Mouse (Mus musculus): ENCODE data around the gene Pbx1.
A peak's percentile ranks its signal among the peaks of the same experiment; 100 is the strongest.

Gene Pbx1

DNA sequence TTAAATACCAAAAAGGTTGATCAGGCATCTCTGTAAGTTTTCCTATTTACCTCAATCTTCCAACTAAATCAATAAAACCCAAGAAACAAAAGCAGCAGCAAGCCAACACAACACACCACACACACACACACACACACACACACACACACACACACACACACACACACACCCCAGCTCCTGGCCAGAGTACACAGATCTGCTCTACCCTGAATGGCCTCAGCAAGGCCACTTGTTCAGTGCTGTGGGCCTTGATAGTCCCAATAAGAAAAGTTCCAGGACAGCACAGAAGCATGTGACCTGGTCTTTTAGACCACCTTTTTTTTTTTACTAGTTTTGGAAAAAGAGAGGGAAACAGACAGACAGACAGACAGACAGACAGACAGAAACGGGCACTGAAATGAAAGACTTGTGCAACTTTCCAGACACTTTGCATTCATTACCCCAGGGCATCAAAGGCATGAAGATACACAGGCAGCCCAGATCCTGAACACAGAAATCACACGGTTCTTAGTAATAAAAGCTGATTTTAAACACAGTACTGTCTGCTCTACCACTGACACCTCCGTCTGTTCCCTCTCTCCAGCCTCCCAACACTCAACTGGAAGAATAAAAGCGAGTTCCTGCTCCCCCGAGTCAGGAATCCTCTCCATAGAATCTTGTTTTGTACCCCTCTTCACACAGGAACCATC is 6.9 kb downstream of the Pbx1 start:
- no peak for DNase-seq (ENCODE audit: low spot score)

DNA sequence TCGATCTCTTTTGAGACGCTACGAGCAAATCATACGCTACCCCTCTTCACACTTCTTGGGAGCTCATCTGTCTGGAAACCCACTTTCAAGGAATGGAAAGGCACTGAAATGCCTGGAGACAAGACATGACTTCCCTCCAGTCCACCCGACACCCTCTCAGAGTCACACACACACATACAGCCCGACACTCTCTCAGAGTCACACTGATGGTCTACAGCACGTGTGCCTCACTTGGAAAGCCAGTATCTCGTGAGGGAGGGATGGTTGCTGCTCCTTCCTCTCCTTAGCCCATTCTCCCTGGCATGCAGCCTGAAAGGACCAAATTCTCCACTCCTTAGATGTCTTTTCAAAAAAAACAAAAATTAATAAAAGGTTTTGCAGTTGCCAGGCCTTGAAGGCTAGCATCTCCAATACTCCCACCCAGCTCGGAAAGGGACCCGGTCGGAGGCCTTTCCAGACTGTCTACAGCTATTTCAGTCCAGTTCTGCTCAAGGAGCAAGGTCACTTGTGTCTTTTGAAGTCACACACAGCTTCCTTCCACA is 8.6 kb downstream of the Pbx1 start:
- DNase-seq (ENCODE audit: low spot score): no peak

DNA sequence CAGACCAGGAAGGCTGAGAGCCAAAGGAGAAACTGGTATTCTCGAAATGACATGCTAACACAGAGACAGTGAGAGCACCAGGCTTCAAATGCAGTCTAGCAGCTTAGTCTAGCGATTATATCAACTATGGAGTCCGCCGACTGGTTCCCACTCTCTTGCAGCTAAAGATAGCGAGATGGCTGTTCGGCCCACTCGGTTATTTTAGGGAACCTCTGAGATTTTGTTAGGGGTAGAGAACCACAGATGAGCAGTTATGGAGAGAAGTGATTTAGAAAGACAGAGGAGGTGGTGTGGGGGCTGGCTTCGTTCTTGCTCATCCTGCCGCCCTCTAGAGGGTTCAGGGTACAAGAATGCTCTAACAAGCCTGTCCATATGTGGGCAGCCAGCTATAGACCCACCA is 13.2 kb downstream of the Pbx1 start:
- DNase-seq (ENCODE audit: low spot score): peak; percentile 68

DNA sequence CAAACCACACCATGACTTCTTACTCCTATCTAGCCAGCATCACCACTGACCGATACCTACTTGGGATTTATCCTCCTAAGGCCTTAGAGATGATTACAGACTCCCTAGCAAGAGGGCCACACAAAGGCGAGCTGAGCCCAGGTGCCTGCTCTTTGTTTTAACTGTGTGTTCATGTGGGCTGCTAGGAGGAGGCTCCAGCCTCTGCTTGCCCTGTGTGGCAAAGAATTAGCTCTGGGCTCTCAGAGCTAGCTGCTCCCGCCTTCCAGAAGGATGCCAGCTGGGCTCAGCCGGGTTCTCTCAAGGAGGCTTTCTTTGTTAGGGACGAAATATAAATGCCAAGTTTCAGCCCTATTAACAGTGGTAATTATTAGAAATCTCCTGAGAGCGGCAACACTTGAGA is 14.4 kb downstream of the Pbx1 start:
- no peak for DNase-seq (ENCODE audit: low spot score)

DNA sequence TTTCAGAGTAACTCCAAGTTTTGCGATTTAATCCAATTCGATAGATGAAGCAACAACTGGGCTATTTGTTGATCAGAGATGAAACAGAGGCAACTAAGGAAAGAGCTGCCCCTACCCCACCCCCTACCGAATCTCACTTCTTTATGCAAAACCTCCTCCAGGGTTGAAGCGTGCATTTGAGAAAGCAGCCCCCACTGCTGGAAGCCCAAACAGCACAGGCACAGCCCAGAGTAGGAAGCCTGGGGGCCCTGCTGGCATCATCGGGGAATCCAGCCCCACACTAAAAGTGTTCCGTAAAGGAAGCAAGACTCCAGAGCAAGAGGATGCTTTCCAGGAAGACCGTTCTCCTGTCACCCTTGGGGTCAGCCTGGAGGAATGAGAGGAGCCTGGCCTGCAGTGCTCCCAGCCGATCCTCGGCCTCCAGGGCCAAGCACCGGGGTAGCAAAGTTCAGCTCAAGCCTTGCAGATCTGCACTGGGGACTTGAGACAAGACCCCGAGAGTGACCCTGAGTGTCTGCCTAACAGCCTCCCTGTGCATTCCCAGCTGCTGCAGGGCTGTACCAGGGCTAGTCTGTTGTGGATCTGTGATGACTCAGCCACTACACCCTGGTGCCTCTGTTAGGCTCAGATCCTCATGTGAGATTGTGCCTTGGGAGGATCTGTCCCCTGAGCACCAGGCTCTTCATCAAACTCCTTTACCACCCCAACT is 15.2 kb downstream of the Pbx1 start:
- DNase-seq (ENCODE audit: low spot score): no peak

DNA sequence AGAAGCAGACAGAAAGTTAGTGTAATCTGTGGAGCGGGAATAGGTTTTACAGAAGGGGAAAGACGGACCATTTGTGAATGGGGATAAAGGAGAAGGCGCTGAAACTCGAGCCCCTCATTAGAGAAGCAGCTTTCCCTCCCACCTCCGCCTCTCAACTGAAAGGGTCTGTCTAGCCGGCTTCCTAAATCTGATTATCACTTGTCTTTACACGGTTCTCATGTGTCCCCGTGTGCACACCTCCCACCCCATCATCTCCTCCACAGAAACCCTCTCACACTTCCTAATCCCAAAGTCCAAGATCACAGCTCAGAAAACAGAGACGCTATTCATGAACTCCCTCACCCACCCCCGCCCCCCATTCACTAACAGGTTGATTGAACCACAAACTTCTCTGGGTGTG is 21.5 kb downstream of the Pbx1 start:
- no peak for DNase-seq (ENCODE audit: low spot score)

DNA sequence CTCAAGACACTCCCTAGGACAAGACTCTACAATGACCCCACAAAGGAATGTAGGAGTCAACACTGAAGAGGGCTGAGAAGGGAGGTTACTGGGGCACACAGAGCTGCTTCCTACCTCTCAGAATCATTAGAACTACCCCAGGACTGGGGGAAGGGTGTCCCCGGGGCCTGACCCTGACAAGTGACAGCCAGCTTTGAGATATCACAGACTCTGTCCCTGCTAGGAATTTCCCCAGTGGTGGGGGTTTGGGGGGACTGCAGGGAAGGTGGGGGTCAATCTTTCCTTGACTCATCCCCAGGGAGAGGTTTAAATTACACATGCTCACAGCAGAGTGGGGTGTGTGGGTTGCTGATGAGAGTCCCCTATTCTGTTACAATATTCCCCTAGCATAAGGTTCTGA is 22.0 kb downstream of the Pbx1 start:
- DNase-seq (ENCODE audit: low spot score): no peak

DNA sequence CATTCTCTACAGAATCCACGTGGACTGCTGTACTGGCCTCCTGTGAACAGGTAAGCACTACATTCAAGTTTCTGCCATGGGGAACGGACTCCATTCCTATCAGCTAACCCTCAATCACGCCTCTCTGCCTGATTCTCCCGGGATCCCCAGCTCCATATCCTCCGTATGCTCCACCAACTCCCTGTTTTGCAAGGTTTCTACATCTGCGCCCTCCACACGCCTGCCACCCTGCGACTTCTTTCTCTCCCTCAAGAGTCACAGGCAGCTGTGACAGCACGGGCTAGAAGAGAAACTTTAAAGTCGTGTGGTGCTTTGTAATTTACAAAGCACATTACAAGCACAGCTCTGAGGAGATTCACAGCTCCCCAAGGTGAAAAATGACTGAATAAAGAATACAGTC is 23.3 kb downstream of the Pbx1 start:
- DNase-seq (ENCODE audit: low spot score): no peak

DNA sequence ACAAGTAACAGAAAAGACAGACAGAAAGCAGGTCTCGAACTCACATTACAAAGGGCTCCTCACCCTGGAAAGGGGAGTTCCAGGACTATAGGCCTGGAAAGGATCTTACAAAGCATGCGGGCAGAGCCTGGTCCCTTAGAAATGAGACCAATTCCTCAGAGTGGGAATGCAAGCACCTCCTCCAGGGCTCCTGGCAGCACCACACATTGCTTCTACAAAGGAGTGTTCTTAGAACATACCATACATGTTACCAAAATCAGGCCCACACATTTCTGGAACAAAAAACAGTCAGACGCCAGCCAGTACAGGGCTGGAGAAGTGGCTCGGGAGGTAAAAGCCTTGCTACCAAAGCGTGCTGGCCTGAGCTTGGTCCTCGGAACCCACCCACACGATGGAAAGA is 24.1 kb downstream of the Pbx1 start:
- no peak for DNase-seq (ENCODE audit: low spot score)

DNA sequence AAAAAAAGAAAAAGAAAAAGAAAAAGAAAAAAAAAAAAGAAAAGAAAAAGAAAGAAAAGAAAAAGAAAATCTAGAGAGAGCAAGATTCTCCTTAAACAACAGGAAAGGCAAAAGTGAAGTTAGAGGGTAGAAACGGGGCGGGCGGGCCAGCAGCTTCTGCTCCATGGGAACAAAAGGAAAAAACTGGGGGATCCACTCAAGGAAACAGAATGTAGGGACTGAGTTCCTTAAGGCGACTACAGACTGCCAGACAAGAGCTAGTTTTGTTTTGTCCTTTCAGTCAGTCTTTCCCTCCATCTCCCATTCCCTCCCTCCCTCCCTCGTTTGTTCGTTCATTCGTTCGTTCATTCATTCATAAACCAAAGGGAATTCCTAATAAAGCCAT is 25.8 kb downstream of the Pbx1 start:
- no peak for DNase-seq (ENCODE audit: low spot score)

DNA sequence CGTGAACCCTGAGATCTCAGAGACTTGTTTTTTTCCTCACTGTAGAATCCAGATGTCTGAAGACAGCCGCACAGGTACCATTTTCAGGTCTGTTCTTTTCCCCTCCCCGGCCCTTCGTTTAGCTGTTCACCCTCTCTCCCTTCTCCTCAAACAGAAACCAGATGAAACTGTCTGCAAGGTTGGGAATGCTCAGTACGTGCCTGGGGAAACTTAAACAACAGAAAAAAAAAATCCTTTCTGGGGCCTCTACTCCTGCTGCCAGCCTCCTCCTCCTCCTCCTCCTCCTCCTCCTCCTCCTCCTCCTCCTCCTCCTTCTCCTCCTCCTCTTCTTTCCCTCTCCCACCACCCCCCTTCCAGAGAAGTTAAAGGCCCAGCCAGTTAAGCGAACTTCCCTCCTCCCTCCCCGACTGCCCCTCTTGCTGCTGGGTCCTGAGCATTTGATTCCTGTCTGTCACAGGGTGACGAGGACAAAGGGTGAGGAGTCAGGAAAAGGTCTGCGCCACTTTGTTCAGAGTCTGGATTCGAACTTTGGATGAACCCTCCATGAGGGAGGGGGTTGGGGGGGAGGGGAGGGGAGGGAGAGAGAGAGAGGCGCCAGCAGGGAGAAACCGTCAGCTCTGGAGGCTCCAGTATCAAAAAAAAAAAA is 26.3 kb downstream of the Pbx1 start:
- DNase-seq (ENCODE audit: low spot score): no peak

DNA sequence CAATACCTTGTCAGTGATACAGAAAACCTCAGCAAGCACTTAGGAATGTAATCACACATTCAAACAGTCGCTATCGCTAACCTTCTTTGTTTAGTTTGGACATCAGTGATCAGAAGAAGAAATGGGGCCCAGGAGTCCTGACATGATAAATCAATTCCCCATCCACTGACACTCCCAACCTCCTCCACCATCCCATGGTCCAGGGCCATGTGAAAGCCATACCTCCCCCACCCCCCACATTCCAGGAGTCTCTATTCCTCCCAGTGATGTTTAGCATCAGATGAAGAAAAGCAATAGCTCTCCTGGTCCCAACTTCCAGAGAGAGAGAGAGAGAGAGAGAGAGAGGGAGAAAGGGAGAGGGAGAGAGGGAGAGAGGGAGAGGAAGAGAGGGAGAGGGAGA is 28.5 kb downstream of the Pbx1 start:
- DNase-seq (ENCODE audit: low spot score): no peak

DNA sequence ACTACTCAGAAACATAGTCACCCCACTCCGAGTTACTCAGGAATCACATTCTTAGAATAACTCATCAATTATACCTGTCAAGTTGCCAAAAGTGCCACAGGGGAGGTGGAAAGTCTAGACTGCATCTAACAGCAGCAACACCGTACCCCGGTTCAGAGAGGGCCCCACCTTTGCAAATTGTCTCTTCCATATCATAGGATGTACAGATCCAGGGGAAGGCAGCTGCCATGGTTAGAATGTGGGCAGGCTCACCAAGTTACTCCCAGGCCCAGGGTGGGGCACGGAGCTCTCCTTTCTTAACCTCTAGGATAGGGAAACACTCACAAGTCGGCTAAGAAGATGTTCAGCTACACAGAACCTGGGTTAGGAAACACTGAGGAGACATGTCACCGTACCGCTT is 29.4 kb downstream of the Pbx1 start:
- DNase-seq (ENCODE audit: low spot score): no peak

DNA sequence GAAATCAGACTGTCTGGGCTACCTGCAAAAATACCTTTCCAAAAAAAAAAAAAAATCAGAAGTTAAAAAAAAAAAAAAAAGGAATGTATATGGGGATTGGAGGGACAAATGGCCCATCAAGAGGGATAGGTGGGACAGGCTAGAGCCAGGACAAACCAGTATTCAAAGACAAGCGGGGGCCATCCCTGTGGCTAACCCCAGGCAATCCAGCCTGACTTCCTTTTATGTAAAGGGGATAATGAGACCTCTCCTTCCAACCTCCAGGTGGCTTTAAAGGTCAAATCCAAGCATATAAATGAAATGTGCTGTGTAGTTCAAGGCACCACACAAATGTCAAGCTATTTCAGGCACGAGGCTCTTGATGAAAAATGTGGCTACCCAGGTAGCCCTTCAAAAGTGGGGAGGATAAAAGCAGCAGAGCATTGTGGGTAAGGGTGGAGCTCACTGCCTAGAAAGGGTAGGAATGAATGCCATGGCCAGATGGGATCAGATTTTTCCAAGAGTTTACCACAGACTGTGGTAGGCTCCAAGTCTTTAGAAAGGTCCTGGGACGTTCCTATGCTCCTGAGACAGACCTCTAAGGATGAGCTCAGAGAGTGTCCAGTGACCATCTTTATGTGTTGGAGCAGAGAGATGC is 36.4 kb downstream of the Pbx1 start:
- no peak for DNase-seq (ENCODE audit: low spot score)

DNA sequence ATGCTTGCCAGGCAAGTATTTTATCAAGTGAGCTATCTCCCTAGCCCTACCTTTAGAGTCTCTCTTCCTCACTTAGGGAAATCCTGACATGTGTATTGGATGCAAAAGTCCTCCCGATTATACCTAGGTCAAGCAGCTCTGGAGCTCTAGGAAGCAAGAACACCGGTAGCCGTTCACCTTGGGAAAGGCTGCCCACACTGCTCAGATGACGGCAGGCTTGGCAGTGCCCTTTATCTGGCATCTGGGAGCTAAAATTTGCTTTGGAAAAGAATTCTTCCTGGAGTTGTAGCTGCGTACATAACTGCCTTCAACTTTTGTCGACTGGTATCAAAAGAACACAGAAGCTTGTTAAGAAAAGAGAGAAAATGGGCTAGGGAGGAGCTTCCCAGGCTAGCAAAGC is 37.5 kb downstream of the Pbx1 start:
- no peak for DNase-seq (ENCODE audit: low spot score)

DNA sequence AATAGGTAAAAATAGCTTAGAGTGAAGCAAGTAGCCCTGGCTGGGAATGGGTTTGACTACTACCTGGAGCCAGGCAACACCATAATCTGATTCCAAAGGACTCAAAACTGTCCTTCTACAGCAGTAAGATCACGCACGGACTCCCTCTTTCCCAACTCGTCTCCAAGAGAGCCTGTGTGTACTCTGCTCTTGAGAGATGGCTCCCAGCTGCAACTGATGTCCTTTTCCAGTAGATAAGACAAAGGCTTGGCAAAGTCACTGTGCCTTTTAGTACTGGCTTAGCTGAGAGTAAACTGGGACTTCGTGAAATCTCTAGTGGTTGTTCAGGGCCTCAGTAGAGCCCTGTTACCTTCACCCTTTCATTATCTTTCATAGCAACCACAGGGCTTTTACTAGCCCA is 38.6 kb downstream of the Pbx1 start:
- DNase-seq (ENCODE audit: low spot score): no peak

DNA sequence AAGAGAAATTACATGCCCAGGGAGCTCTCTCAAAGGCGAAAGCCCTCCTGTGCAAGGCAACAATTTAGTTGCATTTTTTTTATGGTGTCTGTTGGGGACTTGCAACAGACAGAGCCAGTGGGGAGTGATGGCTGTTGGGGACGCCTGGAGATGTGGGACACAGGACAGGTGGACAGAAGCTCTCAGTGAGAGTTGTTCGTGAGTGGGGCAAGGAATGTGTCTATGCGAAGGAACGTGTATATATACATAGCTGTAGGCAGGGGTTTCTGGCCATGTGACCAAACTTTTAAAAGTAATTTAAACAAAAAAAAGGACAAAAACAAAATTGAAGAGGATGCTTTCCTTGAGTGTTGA is 39.6 kb downstream of the Pbx1 start:
- DNase-seq (ENCODE audit: low spot score): no peak

DNA sequence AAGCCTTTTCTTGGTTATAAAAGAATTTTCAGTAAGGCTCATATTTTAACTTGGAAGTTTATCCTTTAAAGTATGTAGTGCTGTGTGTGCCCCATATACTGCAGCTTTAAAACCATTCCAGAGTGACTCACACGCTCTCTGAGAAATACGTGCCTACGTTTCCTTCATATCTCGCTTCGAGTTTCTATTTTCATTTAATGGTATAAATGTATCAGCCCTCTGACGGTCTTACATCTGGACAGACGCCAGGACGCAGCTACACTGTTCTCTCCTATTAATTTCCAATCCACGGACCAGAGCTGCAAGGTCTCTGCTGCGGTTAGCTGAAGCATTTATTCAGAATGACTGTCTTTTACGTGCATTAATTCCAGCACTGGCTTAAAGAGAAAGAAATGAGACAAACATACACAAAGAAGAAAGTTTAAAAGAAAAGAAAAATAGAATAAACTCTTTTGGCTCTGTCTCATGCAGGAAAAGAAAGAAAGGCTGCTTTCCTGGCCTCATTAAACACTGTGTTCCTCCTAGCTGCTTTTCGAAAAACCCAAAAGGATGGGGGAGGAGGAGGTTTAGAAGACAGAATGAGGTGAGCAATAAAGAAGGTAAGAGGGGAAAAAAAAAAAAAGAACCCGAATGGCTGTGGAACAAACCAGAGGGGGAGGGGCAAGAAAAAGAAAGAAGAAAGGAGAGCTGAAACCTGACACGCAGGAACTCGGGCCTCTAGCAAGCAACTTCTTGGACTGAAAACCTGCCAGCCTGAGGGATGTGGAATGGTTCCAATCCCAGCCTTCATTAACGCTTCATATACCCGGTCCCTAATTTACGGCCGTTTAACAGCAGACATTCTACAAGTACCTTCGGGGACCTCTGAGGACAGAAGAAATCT is 40.2 kb downstream of the Pbx1 start:
- no peak for DNase-seq (ENCODE audit: low spot score)

DNA sequence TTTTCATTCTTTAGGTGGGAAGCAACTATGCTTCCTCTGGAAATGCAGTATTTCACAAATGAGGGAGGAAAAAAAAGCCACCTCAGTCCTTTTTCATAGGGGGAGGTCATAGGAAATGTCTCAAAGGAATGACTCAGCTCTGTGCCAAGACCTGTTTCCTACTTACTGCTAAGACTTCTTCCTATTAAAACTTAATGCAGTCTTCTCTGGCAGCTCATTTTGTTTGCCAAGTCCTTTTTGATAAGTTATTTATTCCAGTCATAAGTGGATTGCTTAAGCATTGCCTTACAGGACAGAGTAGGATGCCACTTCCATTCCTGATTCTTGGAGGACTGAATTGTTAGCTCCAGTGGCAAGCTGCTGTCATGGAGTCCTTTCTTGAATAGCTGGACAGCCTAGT is 41.3 kb downstream of the Pbx1 start:
- DNase-seq (ENCODE audit: low spot score): no peak

DNA sequence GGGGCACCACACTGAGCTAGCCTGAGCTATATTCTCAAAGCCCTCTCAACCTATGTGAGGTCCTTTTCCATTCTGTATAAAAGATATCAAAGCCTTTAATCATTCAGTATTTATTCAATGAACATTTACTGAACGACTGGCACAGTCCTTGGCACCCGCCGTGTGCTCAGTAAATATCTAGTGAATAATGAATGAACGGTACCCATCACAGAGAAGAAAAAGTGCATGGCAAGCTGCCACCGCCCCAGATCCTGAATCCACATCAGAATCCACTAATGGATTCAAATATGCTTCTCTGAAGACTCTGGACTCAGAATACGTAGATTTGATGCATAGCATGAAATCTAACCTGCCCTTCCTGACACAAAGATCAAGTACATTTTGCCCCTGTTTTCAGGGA is 45.9 kb downstream of the Pbx1 start:
- DNase-seq (ENCODE audit: low spot score): no peak

DNA sequence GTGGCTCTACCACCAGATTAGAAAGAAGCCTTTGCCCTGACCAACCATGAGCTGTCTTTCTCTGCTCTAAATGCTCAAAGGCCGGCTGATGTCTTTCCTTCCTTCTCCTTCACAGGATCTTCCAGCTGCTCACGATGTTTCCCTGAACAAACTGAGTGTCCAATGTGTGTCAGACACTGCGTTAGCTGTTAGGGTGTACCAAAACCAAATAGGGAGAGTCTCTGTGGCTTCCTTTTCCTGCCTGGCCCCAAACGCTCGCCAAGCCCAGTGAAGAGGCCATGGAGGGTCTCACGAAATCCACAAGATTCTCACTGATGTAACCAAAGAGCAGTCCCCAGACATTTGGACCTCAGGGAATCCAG is 47.5 kb downstream of the Pbx1 start:
- DNase-seq (ENCODE audit: low spot score): no peak

All from left cerebral cortex, adult 11 months (tissue).